Mouse (Mus musculus) C2C12 (cell line): Measurements from ENCODE around the gene Syngr3. TPM values are rescaled to one million over a fixed set of nuclear protein-coding genes. Genes with fewer than 3 reads are reported as not detected.
"Not testable (repeated sequence)": the region's sequence is repeated elsewhere in the genome, so short reads cannot be mapped to it uniquely, and the experiment has no call there.

Experiments
- H3K27me3 ChIP-seq: one replicate; pipeline ENCODE4 v1.6.1; 2011; ENCODE audit not compliant: control insufficient read depth, insufficient read depth, insufficient read length
- H3K36me3 ChIP-seq: one replicate; pipeline ENCODE4 v1.6.1; 2011; ENCODE audit not compliant: control insufficient read depth, insufficient read depth
- H3K4me3 ChIP-seq: one replicate; pipeline ENCODE4 v1.5.1; 2011; ENCODE audit warnings: mild to moderate bottlenecking, control low read depth; ENCODE audit not compliant: poor library complexity, insufficient read depth, severe bottlenecking
- H3K79me2 ChIP-seq: one replicate; pipeline ENCODE4 v1.6.1; 2011; ENCODE audit not compliant: control insufficient read depth, insufficient read depth
- H3K79me3 ChIP-seq: one replicate; pipeline ENCODE4 v1.6.1; 2011; ENCODE audit warnings: low read depth, control low read depth
- H3ac ChIP-seq: one replicate; pipeline ENCODE3; 2011; ENCODE audit warnings: low read depth; ENCODE audit not compliant: control insufficient read depth, insufficient read length
- CEBPB ChIP-seq: IDR thresholded peaks from one replicate; pipeline ENCODE4 v1.6.1; 2011; ENCODE audit warnings: low read depth, mild to moderate bottlenecking, control low read depth, moderate library complexity
- CTCF ChIP-seq: IDR thresholded peaks from one replicate; pipeline ENCODE4 v1.5.1; 2011; ENCODE audit not compliant: control insufficient read depth, insufficient read depth, insufficient read length
- FOSL1 ChIP-seq: IDR thresholded peaks from one replicate; pipeline ENCODE4 v1.8.0; 2011; ENCODE audit warnings: mild to moderate bottlenecking, low read length; ENCODE audit not compliant: poor library complexity, insufficient read depth, severe bottlenecking
- MAX ChIP-seq: IDR thresholded peaks from one replicate; pipeline ENCODE4 v1.6.1; 2011; ENCODE audit warnings: mild to moderate bottlenecking, control low read depth
- MYOD1 ChIP-seq: IDR thresholded peaks from one replicate; pipeline ENCODE4 v1.6.1; 2011; ENCODE audit warnings: low read depth; ENCODE audit not compliant: control insufficient read depth, insufficient read length
- MYOG ChIP-seq: IDR thresholded peaks from one replicate; pipeline ENCODE4 v1.6.1; 2011; ENCODE audit not compliant: control insufficient read depth, insufficient read length; ENCODE audit errors: extremely low read depth
- USF1 ChIP-seq: IDR thresholded peaks from one replicate; pipeline ENCODE4 v1.6.1; 2011; ENCODE audit warnings: low read depth, mild to moderate bottlenecking, control low read depth, moderate library complexity
- polyA plus RNA-seq: library from polyadenylated mRNA; unstranded; fragments of >200 nt; fragmentation: generic; extraction: Trizol; gene quantifications from one replicate; pipeline ENCODE4 v1.2.1, GENCODE M21; 2012; ENCODE audit warnings: missing spikeins

The Syngr3 gene
- polyA plus RNA-seq, 1 experiment, result 0.61 TPM

DNA sequence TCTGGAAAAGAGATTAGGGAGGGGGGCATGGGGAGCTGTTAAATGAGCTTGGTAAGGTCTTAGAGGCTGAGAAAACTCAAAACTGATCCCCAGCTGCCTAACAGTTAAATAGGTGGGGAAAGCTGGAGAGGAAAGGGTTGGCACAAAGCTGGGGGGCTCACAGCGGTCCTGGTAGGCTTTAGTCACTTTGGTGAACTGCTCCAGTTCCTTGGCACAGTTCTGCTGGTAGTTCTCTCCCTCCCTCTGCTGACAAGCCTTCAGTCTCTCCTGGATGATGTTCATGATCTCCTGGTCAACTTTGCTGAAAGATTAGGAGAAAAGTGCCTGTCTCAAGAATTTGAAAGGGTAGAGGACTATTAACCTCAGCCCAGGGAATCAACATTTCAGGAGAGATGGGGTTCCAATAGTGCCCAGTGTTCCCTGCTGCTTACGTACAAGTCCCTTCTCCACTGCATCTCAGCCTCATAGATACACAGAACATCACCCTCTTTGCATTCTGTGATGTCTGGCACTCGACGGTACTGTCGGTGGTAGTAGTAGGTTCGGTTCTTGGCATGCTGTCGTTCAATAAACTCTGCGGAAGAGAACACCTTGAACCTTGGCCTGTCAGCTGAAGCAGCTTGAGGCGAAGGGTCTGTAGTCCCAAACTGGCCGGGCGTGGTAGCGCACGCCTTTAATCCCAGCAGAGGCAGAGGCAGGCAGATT is 32.6 kb upstream of the Syngr3 start:
- Histone ChIP-seq H3K36me3 (peaks cover 28% of the 10 kb centered on the region), H3ac (peak overlapping the region; percentile 48), H3K79me2 (peaks cover 65% of the 10 kb centered on the region), H3K79me3 (peaks cover 24% of the 10 kb centered on the region), H3K27me3 (no peaks in the 10 kb centered on the region), H3K4me3 (peak overlapping the region; percentile 81)
- TF ChIP-seq CEBPB (no peak), MAX (no peak), MYOD1 (no peak), MYOG (no peak), CTCF (no peak), USF1 (no peak), FOSL1 (no peak)

DNA sequence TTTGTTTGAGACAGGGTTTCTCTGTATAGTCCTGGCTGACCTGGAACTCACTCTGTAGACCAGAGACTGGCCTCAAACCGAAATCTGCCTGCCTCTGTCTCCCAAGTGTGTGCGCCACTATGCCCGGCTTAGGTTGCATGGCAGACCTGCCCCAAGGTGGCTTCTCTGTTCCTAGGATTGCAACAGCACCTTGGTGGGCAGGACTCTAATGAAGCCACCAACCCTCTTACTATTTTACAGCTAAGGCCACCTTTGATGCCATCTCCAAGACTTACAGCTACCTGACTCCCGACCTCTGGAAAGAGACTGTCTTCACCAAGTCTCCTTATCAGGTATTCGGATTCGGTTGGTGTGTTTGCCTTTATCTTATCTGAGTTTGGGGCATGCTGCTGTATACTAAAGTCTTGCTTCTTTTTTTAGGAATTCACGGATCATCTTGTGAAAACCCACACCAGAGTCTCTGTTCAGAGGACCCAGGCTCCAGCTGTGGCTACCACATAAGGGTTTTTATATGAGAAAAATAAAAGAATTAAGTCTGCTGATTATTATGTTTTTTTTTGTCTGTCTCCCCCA is 31.7 kb upstream of the Syngr3 start:
- Histone ChIP-seq H3K36me3 (peaks cover 31% of the 10 kb centered on the region), H3K4me3 (peak overlapping the region; percentile 32), H3K79me3 (peaks cover 24% of the 10 kb centered on the region), H3ac (peak overlapping the region; percentile 89), H3K79me2 (peaks cover 65% of the 10 kb centered on the region)
- H3K27me3 ChIP-seq, result not testable (repeated sequence)

DNA sequence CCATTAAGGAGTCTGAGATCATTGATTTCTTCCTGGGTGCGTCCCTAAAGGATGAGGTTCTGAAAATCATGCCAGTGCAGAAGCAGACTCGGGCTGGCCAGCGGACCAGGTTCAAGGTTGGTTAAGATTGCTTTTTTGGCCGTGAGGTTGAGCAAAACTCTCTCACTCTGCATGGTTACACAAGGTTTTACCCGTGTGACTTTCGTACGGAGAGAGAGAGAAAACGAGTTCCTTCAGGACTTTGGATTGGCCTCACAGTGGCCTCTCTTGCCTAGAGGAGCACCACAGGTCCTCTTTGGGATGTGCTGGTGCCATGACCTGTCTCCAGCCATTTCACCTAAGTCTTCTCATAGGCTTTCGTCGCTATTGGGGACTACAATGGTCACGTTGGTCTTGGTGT is 30.9 kb upstream of the Syngr3 start:
- H3K27me3 ChIP-seq, result not testable (repeated sequence)
- H3ac ChIP-seq, result peak overlapping the region; percentile 96
- peaks cover 24% of the 10 kb centered on the region for H3K79me3 ChIP-seq
- H3K36me3 ChIP-seq, result peaks cover 31% of the 10 kb centered on the region
- H3K4me3 ChIP-seq, result peak overlapping the region; percentile 68
- peaks cover 65% of the 10 kb centered on the region for H3K79me2 ChIP-seq

DNA sequence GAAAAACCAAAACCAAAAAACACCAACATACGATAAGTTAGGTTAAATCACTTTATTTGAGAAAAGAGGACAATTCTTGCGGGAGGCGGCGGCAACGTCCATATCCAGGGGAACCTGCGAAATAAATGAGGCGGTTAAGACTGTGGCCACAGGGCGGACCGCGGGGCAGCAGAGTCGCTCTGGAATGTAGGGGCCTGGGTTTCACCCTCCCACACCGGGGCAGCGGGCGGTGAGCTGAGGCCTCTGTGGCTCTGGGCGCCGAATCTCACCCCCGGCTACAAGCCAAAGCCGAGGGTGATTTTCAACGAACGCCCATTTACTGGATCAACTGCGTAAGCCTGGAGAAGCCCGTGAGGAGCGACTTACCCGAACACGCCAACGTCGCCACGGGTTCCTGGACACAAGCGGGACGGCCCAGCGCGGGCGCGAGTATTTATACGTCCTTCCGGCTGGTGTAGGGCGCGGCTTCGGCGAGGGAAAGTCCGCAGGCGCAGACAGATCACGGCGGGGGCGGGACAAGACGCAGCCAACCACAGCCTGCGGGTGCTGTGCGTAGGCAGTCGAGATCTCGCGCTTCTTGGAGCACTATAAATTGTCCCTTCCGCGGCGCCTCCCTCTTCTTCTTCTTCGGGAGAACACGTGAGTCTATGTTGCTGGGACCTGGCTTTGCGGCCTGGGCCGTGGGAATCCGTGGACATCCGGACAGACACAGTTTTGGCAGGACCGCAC is 29.9 kb upstream of the Syngr3 start:
- peaks cover 65% of the 10 kb centered on the region for H3K79me2 ChIP-seq
- peaks cover 24% of the 10 kb centered on the region for H3K79me3 ChIP-seq
- TF ChIP-seq MAX (no peak), CEBPB (no peak), USF1 (no peak), MYOD1 (no peak), FOSL1 (no peak), CTCF (no peak), MYOG (no peak)
- H3K27me3 ChIP-seq, result no peaks in the 10 kb centered on the region
- H3ac ChIP-seq, result peak overlapping the region; percentile 78
- peak overlapping the region; percentile 68 for H3K4me3 ChIP-seq
- H3K36me3 ChIP-seq, result peaks cover 31% of the 10 kb centered on the region

DNA sequence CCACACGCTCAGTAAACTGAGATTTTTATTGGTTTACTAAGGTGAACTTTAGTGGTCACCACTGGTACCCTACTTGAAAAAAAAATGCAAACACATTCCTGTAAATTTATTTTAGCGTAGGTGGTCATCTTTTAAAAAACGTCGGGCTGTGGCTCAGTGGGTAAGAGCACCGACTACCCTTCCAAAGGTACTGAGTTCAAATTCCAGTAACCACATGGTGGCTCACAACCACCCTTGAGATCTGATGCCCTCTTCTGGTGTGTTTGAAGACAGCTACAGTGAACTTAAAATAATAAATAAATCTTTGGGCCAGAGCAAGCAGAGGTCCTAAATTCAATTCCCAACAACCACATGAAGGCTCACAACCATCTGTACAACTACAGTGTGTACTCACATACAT is 29.2 kb upstream of the Syngr3 start:
- Histone ChIP-seq H3ac (peak overlapping the region; percentile 8), H3K36me3 (peaks cover 31% of the 10 kb centered on the region), H3K4me3 (peak overlapping the region; percentile 68), H3K79me3 (peaks cover 23% of the 10 kb centered on the region), H3K79me2 (peaks cover 63% of the 10 kb centered on the region)
- not testable (repeated sequence) for H3K27me3 ChIP-seq

DNA sequence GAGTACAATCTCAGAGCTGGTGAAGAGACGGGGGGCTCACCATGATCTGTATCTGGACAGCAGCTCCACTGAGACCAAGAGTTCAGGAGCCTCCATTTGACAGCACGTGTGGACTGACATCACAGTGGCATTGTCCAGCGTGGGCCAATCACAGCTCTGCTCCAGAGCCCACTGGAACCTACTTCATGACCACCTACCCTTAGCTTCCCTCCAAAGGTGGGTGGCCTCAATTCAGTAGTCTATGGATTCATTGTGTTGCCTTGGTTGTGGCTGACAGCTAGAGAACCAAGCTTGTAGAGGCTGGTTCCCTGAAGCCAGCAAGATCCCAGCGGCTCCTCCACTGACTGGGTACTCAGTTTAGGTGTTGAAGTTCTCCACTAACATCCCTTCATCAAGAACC is 28.2 kb upstream of the Syngr3 start, which contains the start of the genes Rnf151 and Rps2:
Rnf151 (minus strand) TSS at position 121 of the 400 bp plus-strand sequence.
Rps2 (plus strand) TSS at position 174 of the 400 bp plus-strand sequence.
- Histone ChIP-seq H3K4me3 (peak within 1 kb of the TSS; percentile 68), H3K27me3 (no peaks in the 10 kb centered on the region), H3K36me3 (peaks cover 31% of the 10 kb centered on the region), H3K79me2 (peaks cover 53% of the 10 kb centered on the region), H3ac (peak within 1 kb of the TSS; percentile 33), H3K79me3 (peaks cover 19% of the 10 kb centered on the region)
- no peak for TF ChIP-seq CEBPB
- TF ChIP-seq MYOD1, result no peak
- no peak for TF ChIP-seq USF1
- TF ChIP-seq CTCF, result no peak
- TF ChIP-seq MAX, result no peak
- no peak for TF ChIP-seq MYOG
- TF ChIP-seq FOSL1, result no peak
